Mouse (Mus musculus): ENCODE results near the gene Strada. TPM values are rescaled to one million over a fixed set of nuclear protein-coding genes. Genes with fewer than 3 reads are reported as not detected.

The Strada gene
- polyA plus RNA-seq, 1 experiment: 21.3 TPM

DNA sequence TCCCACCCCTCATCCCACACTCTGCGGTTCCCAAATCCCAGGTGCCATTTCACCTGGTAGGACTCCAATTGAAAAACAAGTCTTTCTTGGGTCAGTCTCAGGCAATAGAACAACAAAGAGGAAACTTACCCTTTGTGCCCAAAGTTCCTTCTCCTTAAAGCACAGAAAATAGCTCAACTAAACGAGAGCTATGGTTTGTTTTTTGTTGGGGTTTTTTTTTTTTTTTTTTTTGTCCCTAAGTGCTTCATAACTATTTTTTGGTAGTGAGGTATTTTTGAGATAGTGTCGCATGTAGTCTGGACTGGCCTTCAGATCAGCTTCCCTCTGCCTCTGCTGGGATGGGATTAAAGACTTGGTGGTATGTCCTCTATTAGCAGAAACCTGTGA lies 7.8 kb downstream of the Strada start:
- peak overlapping the region; percentile 21 for H3K4me3 ChIP-seq (ENCODE audit: insufficient read depth, poor library complexity, severe bottlenecking)
- H3K79me2 ChIP-seq (ENCODE audit: control insufficient read depth, insufficient read depth): peaks cover 19% of the 10 kb centered on the region
- H3K27me3 ChIP-seq (ENCODE audit: control insufficient read depth, insufficient read depth, insufficient read length): no peaks in the 10 kb centered on the region
- peaks cover 29% of the 10 kb centered on the region for H3K36me3 ChIP-seq (ENCODE audit: control insufficient read depth, insufficient read depth)
- no peak for TF ChIP-seq CEBPB (IDR thresholded peaks at IDR 0.05; ENCODE audit: low read depth)
- no peak for TF ChIP-seq MAX (IDR thresholded peaks at IDR 0.05)
- TF ChIP-seq CTCF (IDR thresholded peaks at IDR 0.05; ENCODE audit: control insufficient read depth, insufficient read depth, insufficient read length): no peak
- no peak for TF ChIP-seq MYOD1 (IDR thresholded peaks at IDR 0.05; ENCODE audit: control insufficient read depth, insufficient read length, low read depth)
- no peak for TF ChIP-seq FOSL1 (IDR thresholded peaks at IDR 0.05; ENCODE audit: insufficient read depth, low read length, poor library complexity, severe bottlenecking)
- TF ChIP-seq MYOG (IDR thresholded peaks at IDR 0.05; ENCODE audit: control insufficient read depth, extremely low read depth, insufficient read length): no peak
- no peak for TF ChIP-seq USF1 (IDR thresholded peaks at IDR 0.05; ENCODE audit: low read depth)
- H3K79me3 ChIP-seq (ENCODE audit: low read depth): no peaks in the 10 kb centered on the region
- H3ac ChIP-seq (ENCODE audit: control insufficient read depth, insufficient read length, low read depth): peak overlapping the region; percentile 53

DNA sequence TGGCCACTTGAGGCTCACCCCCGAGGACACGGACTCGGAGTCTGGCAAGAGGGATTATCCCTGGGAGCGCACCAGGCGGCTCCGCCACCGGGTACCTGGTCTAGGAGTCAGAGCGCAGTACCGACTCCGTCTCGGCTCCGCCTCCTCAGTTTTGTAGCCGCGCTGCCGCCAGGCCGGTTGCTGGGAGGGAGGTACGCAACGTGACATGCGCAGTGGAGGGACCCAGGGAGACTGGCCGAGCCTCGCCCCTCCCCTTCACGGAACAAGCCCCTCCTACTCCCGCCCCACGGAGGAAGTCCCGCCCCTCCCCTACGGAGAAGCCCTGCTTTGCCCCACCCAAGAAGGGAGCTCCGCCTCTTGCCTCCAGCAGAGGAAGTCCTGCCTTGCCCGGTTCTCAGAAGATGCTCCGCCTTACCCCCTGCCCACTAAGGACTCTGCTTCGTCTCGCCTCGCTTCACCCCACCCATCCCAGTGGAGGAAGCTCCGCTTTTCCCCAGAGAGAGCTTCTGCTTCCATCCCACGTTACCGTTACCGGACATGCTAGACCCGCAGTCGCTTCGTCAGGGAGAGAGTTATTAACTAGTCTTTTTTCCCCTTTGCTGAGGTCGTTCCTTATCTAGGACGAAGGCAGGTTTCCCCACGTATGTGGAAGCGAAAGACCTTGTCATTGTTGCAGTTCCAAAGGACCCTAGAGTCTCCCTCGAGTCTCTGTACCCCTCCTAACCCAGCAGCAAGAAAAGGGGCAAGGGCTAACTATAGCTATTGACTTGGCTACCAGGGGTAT lies 8.4 kb downstream of the Strada start:
- TF ChIP-seq FOSL1 (IDR thresholded peaks at IDR 0.05; ENCODE audit: insufficient read depth, low read length, poor library complexity, severe bottlenecking) (no peak), MAX (IDR thresholded peaks at IDR 0.05) (peak; percentile 37), CTCF (IDR thresholded peaks at IDR 0.05; ENCODE audit: control insufficient read depth, insufficient read depth, insufficient read length) (no peak), MYOD1 (IDR thresholded peaks at IDR 0.05; ENCODE audit: control insufficient read depth, insufficient read length, low read depth) (no peak)

DNA sequence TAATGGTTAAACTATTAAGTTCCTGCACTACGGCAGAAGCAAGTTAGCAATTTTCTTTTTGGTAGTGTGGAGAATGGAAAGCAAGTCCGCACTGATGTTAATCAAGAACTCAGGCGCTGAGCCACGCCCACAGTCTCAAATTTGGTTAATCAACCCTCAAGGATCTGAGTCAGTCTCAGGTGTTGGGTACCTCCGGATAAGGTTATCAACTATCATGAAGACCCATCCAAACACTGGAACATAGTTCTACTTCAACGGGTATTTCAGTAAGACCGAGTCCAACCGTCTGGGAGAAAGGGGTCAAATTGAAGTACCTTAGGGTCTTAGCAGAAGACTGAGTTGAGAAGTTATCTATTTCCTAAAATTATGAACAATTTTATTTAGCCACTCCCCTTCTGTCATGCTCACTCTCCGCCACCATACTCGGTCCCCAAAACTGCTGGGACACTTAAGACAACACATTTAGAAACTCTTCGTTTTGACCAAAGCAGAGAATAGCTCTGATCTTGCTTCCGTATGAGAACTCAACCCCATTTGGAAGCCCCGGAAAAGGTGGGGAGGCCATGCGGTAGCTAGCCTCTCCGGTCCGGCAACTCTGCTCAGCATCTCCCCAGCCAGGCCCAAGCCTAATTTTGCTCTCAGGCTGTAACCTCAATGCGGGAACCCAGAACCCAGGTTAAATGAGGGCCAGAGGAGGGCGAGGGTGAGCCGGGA lies 9.2 kb downstream of the Strada start:
- Histone ChIP-seq H3K36me3 (ENCODE audit: control insufficient read depth, insufficient read depth) (peaks cover 16% of the 10 kb centered on the region), H3ac (ENCODE audit: control insufficient read depth, insufficient read length, low read depth) (peak overlapping the region; percentile 82), H3K79me3 (ENCODE audit: low read depth) (no peaks in the 10 kb centered on the region), H3K27me3 (ENCODE audit: control insufficient read depth, insufficient read depth, insufficient read length) (no peaks in the 10 kb centered on the region), H3K79me2 (ENCODE audit: control insufficient read depth, insufficient read depth) (peaks cover 19% of the 10 kb centered on the region), H3K4me3 (ENCODE audit: insufficient read depth, poor library complexity, severe bottlenecking) (peak overlapping the region; percentile 77)
- TF ChIP-seq FOSL1 (IDR thresholded peaks at IDR 0.05; ENCODE audit: insufficient read depth, low read length, poor library complexity, severe bottlenecking) (no peak), MYOG (IDR thresholded peaks at IDR 0.05; ENCODE audit: control insufficient read depth, extremely low read depth, insufficient read length) (no peak), CTCF (IDR thresholded peaks at IDR 0.05; ENCODE audit: control insufficient read depth, insufficient read depth, insufficient read length) (no peak), CEBPB (IDR thresholded peaks at IDR 0.05; ENCODE audit: low read depth) (no peak), USF1 (IDR thresholded peaks at IDR 0.05; ENCODE audit: low read depth) (no peak), MAX (IDR thresholded peaks at IDR 0.05) (no peak), MYOD1 (IDR thresholded peaks at IDR 0.05; ENCODE audit: control insufficient read depth, insufficient read length, low read depth) (no peak)

More for the DNA sequence above, 8.4 kb downstream of the Strada start:
- Histone ChIP-seq H3K4me3 (ENCODE audit: insufficient read depth, poor library complexity, severe bottlenecking) (peak overlapping the region; percentile 77), H3K27me3 (ENCODE audit: control insufficient read depth, insufficient read depth, insufficient read length) (no peaks in the 10 kb centered on the region), H3K79me3 (ENCODE audit: low read depth) (no peaks in the 10 kb centered on the region), H3K36me3 (ENCODE audit: control insufficient read depth, insufficient read depth) (peaks cover 23% of the 10 kb centered on the region), H3ac (ENCODE audit: control insufficient read depth, insufficient read length, low read depth) (peak overlapping the region; percentile 82), H3K79me2 (ENCODE audit: control insufficient read depth, insufficient read depth) (peaks cover 19% of the 10 kb centered on the region)

DNA sequence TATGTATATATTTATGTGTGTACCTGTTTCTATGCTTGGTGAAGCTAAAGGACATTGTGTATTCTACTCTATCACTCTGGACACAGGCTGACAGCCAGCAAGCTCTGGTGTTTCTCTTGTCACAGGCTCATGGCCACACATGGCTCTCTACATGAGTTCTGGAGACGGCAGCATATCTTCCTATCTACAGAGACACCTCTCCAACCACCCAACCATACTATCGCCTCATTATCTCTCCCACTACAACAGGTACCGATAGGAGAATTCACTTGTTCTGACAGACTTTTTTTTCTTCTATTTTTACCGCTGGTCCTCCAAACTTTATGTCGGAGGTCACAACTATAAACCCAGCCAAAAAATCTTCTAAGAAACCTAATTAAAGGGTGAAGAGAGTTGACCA lies 9.7 kb downstream of the Strada start:
- Histone ChIP-seq H3K4me3 (ENCODE audit: insufficient read depth, poor library complexity, severe bottlenecking) (peak overlapping the region; percentile 77), H3K79me3 (ENCODE audit: low read depth) (no peaks in the 10 kb centered on the region), H3ac (ENCODE audit: control insufficient read depth, insufficient read length, low read depth) (no peak overlapping the region), H3K79me2 (ENCODE audit: control insufficient read depth, insufficient read depth) (peaks cover 19% of the 10 kb centered on the region), H3K27me3 (ENCODE audit: control insufficient read depth, insufficient read depth, insufficient read length) (no peaks in the 10 kb centered on the region), H3K36me3 (ENCODE audit: control insufficient read depth, insufficient read depth) (peaks cover 10% of the 10 kb centered on the region)
- TF ChIP-seq FOSL1 (IDR thresholded peaks at IDR 0.05; ENCODE audit: insufficient read depth, low read length, poor library complexity, severe bottlenecking): no peak
- TF ChIP-seq CTCF (IDR thresholded peaks at IDR 0.05; ENCODE audit: control insufficient read depth, insufficient read depth, insufficient read length): no peak
- no peak for TF ChIP-seq CEBPB (IDR thresholded peaks at IDR 0.05; ENCODE audit: low read depth)
- no peak for TF ChIP-seq USF1 (IDR thresholded peaks at IDR 0.05; ENCODE audit: low read depth)
- TF ChIP-seq MYOD1 (IDR thresholded peaks at IDR 0.05; ENCODE audit: control insufficient read depth, insufficient read length, low read depth): no peak
- TF ChIP-seq MAX (IDR thresholded peaks at IDR 0.05): no peak
- TF ChIP-seq MYOG (IDR thresholded peaks at IDR 0.05; ENCODE audit: control insufficient read depth, extremely low read depth, insufficient read length): no peak

- H3K27me3 ChIP-seq (ENCODE audit: control insufficient read depth, insufficient read depth, insufficient read length): no peaks in the 10 kb centered on the region
- H3K79me2 ChIP-seq (ENCODE audit: control insufficient read depth, insufficient read depth): peaks cover 19% of the 10 kb centered on the region
- H3K4me3 ChIP-seq (ENCODE audit: insufficient read depth, poor library complexity, severe bottlenecking): no peak overlapping the region
- peaks cover 5% of the 10 kb centered on the region for H3K36me3 ChIP-seq (ENCODE audit: control insufficient read depth, insufficient read depth)
- no peak for TF ChIP-seq CEBPB (IDR thresholded peaks at IDR 0.05; ENCODE audit: low read depth)
- TF ChIP-seq FOSL1 (IDR thresholded peaks at IDR 0.05; ENCODE audit: insufficient read depth, low read length, poor library complexity, severe bottlenecking): no peak
- no peak for TF ChIP-seq MYOG (IDR thresholded peaks at IDR 0.05; ENCODE audit: control insufficient read depth, extremely low read depth, insufficient read length)
- TF ChIP-seq USF1 (IDR thresholded peaks at IDR 0.05; ENCODE audit: low read depth): no peak
- no peak for TF ChIP-seq MYOD1 (IDR thresholded peaks at IDR 0.05; ENCODE audit: control insufficient read depth, insufficient read length, low read depth)
- TF ChIP-seq CTCF (IDR thresholded peaks at IDR 0.05; ENCODE audit: control insufficient read depth, insufficient read depth, insufficient read length): no peak
- no peak for TF ChIP-seq MAX (IDR thresholded peaks at IDR 0.05)
- no peaks in the 10 kb centered on the region for H3K79me3 ChIP-seq (ENCODE audit: low read depth)
- H3ac ChIP-seq (ENCODE audit: control insufficient read depth, insufficient read length, low read depth): no peak overlapping the region
Measured at GRCm38 (mm10) chr11:106191716-106192115, 10.3 kb downstream of the Strada start.

Measured in C2C12 (cell line).